Mouse (Mus musculus) mouse trophoblast stem cell (cell line): ENCODE results near the gene Slc25a22.
"Not testable (repeated sequence)": the region's sequence is repeated elsewhere in the genome, so short reads cannot be mapped to it uniquely, and the experiment has no call there.

Experiments used
- in situ Hi-C, 2 experiments: fragments of 300-500 bp; cut with MseI, MboI; formaldehyde crosslinking; loops; 2 replicates in 1 of 2; 3 replicates in 1 of 2; pipeline ENCODE4 v1.15.1; 2025

Slc25a22 gene

GRCm38 (mm10) chr7:141457986-141458660 is 20.4 kb upstream of the Slc25a22 start:
- in situ Hi-C loops: no loop called here

GRCm38 (mm10) chr7:141457236-141457635 is 19.5 kb upstream of the Slc25a22 start:
- in situ Hi-C loops: no loop called here

- in situ Hi-C loops: no loop called here
Measured at GRCm38 (mm10) chr7:141456739-141457138, 19.0 kb upstream of the Slc25a22 start.

DNA sequence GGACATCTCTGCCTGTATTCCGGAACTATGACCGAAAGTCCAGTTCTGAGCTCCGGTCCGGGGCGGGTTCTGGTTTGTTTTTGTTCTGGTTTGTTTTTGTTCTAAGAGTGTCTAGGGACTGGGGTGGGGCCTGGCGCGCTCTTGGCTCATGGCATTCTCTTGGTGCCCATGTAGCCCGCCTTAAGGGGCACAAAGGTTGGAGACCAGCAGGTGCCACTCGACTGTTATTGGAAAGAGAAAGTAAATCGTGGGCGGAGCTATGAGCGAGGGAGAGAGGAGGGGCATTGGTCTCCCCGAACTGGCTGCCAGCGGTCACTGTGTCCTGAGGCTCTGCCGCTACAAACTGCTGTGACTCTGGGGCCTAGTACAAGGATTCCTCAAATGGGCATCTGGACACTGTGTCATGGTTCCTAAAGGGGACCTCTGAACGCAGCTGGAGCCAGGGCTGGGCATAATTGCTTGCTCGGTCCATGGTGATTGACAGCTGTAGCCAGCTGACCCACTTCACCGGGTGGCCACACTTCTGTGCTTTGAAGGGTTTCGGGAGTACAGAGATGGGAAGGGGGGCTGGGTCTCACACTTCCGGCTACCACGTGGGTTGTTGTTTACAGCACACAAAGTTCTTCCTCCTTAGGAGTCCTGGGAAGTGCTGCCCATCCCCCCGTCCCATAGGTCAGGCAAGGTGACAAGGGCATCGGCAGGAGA is 18.1 kb upstream of the Slc25a22 start:
- in situ Hi-C loops: no loop called here

DNA sequence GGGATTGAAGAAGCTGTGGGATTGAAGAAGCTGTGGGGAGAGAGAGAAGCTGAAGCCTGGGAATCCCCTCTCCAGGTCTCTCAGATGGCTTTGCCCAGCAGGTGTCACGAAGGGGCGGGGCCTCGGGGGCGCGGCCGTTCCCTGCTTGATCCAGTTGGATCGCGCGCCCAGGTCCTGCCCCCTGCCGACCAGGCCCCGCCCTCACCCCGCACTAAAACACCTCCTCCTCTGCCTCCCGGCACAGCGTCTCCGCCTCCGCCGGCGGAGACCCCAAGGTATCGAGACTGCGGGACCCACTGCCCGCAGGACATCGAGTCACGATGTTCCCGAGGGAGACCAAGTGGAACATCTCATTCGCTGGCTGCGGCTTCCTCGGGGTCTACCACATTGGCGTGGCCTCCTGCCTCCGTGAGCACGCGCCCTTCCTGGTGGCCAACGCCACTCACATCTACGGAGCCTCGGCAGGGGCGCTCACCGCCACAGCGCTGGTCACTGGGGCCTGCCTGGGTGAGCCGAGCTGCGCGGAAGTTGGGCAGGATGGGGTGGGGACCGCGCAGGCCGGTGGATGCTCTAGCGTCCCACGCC is 17.4 kb upstream of the Slc25a22 start, which contains the start of gene Pnpla2:
Gene Pnpla2 (plus strand): TSS at position 232 of the 585 bp plus-strand sequence.
- in situ Hi-C loops: no loop called here

- in situ Hi-C loops: no loop called here
Measured at GRCm38 (mm10) chr7:141453636-141454035, 15.9 kb upstream of the Slc25a22 start.

DNA sequence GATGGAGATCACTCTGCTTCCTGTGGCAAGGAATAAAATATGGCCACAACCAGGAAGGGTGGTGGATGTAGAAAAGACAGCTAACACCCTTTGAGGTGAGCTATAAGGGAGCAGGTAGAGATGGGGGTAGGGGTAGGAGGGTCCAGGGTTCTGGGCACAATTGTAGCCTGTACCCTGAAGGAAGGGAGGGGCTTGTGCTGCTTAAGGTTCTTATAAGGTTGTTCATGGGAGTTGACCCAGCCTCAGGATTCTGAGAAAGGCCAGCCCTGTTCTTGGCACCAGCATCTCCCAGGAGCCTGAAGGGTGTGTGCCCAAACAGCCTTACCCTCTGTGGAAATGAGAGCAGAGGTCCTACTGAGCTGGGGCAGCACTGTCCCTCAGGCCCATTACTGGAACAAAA is 14.2 kb upstream of the Slc25a22 start:
- in situ Hi-C loops: no loop called here

- in situ Hi-C loops: no loop called here
Measured at GRCm38 (mm10) chr7:141447110-141447991, 9.7 kb upstream of the Slc25a22 start, which contains the start of gene Rplp2. Gene Rplp2, plus strand, starts transcription at chr7:141447370.

DNA sequence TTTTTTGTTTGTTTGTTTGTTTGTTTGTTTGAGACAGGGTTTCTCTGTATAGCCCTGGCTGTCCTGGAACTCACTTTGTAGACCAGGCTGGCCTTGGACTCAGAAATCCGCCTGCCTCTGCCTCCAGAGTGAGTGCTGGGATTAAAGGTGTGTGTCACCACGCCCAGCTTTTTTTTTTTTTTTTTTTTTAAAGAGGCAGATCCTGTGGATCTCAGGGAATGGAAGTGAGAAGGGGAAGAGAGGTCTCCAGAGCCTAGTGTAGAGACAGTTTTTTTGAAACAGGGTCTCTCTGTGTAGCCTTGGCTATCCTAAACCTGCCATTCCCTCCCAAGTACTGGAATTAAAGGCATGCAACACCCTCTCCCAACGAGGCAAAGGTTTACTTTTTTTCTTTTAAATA is 8.7 kb upstream of the Slc25a22 start:
- in situ Hi-C loops: not testable (repeated sequence)

DNA sequence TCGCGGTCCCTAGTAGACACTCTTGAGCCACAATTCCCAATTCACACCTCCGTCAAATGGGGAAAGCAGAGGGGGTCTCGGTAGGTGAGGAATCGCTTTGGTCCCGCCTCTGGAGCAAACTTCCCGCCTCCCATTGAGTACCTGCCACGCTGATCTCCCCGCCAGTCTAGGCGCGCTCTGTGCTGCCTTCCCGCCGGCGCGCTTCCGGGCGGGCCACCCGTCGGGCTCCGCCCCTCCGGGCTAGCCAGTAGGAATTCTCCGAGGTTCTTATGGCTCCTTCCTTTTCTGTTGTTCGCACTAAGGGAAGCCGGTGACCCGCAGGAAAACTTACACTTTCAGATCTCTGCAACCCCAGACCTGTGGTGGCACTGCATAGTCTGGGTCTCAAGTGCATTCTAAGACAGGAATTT is 6.1 kb upstream of the Slc25a22 start, which contains the start of gene Pidd1:
Gene Pidd1 (minus strand): TSS at position 198 of the 410 bp plus-strand sequence.
- in situ Hi-C loops: no loop called here

- in situ Hi-C loops: no loop called here
Measured at GRCm38 (mm10) chr7:141443081-141443821, 5.6 kb upstream of the Slc25a22 start.

- in situ Hi-C loops: no loop called here
Measured at GRCm38 (mm10) chr7:141442199-141442598, 4.5 kb upstream of the Slc25a22 start.

DNA sequence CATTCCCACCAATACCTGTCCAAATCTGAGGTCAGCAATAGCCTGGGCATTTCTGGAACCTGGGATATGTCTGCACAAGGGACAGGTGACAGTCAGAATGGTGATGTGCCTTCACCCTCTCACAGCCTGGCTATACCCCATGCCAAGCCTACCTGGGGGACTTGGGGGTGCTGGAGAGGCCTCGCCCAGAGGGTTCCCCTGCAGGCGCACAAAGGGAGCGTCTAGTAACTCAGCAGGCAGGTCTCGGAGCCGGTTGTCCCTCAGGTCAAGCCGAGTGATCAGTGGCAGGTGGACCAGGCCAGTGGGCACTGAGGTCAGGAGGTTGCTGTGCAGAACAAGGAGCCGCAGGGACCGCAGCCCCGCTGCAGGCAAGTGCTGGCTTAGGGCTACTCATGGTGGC is 3.8 kb upstream of the Slc25a22 start:
- in situ Hi-C loops: no loop called here

- in situ Hi-C loops: no loop called here
Measured at GRCm38 (mm10) chr7:141440613-141441012, 2.9 kb upstream of the Slc25a22 start.

- in situ Hi-C loops: no loop called here
Measured at GRCm38 (mm10) chr7:141439811-141440210, 2.1 kb upstream of the Slc25a22 start.

GRCm38 (mm10) chr7:141439140-141439679 is 1.5 kb upstream of the Slc25a22 start:
- in situ Hi-C loops: no loop called here

DNA sequence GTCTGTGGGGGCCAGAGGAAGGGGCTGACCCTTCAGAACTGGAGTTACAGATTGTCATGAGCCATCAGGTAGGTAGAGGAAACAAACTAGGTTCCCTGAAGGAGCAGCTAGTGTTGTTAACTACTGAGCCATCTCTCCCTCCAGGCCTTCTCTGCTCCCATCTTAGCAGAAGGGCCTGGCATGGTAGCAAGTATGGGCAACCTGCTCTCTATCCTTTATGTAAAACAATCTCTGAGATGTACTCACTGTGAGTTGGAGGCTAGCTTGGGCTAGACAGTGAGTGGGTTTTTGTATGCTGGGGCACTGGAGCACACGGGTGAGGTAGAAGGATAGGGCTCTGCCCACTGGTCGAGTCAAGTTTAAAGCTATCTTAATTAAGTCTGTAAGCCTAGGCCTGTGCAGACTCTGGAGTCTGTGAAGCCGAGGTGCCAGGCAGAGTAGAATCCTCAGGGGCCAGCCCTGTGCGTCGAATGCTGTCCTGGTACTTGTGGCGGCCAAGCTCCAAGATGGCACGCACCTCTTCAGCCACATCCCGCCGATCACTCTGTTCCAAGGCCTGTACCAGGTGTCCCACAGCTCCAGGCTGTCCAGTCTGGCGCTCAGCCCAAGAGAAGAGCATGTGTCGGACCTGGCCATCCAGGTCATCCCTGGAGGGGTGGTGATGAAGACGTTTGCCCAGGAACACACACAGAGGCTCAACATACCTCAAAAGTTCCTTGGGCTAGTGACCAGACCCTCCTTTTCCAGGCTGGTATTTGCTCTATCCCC is 693 bp upstream of the Slc25a22 start:
- in situ Hi-C loops: no loop called here

DNA sequence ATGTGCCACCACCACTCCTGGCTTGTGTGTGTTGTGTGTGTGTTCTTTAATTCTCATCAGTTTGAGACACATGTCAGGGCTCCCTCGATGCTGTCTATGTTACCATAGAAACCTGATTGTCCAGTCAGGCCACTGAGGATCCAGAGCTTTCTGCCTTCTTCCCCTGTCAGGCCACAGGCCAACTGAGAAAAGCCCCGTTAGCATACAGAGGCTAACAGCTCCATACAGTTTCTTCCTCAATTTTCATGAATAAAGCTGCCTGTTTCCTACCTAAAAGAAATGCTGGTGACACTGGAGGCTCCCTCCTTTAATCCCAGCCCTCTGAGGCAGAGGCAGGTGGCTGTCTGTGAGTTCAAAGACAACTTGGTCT is 1.2 kb downstream of the Slc25a22 start:
- in situ Hi-C loops: no loop called here

DNA sequence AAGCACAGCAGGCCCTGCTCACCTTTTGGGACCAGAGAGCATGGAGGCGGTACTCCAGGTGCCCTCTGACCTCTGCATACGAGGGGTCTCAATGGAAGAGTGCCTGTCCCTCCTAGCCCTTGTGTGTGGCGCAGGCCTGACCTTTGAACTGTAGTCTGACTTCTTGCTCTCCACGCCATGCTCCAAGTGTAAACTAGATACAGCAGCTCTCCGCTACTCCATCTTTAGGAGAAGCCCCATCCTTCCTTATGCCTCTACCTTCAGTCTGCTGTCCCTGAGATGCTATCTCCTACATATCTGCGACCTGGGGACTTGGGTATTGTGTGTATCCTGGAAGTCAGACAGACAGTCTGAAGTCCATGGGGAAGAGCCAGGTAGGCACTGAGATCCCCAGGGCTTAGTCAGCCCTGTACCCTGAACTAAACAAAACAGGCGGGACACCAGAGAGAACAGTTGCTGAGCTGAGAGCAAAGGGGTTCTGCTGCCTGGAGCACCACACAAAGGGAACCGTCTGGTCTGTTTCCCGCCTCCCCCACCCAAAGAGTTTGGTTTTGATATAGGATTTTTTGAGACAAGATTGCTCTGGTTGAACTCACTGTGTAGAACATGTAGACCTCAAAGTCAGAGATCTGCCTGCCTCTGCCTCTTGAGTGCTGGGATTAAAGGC is 1.7 kb downstream of the Slc25a22 start:
- in situ Hi-C loops: no loop called here
